Mouse (Mus musculus): ENCODE measurements at regions not wholly inside any gene's neighbourhood (a gene's known extent, or its start where the extent isn't known, plus 50 kb on each side); places are given as distances from the start of the nearest gene placed in this dataset.

DNA sequence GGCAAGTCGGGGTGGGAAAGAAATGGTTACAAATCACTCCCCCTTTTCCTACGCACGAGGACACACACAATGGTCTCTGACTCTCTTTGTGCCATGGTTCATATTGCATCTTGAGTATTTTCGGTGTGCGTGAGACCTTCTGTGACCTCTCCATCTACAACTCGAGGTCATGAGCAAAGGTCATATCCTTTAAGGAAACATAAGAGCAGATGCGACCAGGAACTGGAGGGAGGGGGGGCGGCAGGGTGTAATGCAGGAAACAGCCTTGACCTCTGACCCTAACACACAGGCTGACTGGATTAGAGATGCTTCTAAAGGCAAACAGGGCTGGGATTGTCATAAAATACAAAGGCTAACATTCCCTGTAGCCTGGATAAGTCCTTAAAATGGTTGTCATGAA, 450.7 kb upstream of the Gm10131 start:
- TF ChIP-seq CTCF (IDR thresholded peaks at IDR 0.05 in 2 of 3, conservative IDR thresholded peaks at IDR 0.05 in 1 of 3; ENCODE audit: control insufficient read depth in 1 of 3, insufficient read depth in 1 of 3, low read depth in 2 of 3, low read length in 3 of 3, poor library complexity in 1 of 3, severe bottlenecking in 1 of 3) (no peak), EP300 (IDR thresholded peaks at IDR 0.05; ENCODE audit: low read depth in 1 of 2, low read length in 2 of 2) (no peak), POLR2AphosphoS2 (IDR thresholded peaks at IDR 0.05; ENCODE audit: low read length) (no peak), POLR2A (IDR thresholded peaks at IDR 0.05; ENCODE audit: control insufficient read depth in 1 of 2, insufficient read depth in 1 of 2, low read depth in 1 of 2, low read length in 2 of 2, poor library complexity in 1 of 2) (no peak), TBP (IDR thresholded peaks at IDR 0.05; ENCODE audit: low read depth, low read length) (no peak), ZC3H11A (IDR thresholded peaks at IDR 0.05; ENCODE audit: low read depth, low read length) (no peak), SIN3A (IDR thresholded peaks at IDR 0.05; ENCODE audit: low read length) (no peak), UBTF (IDR thresholded peaks at IDR 0.05; ENCODE audit: borderline replicate concordance, insufficient read depth, low read depth, low read length) (no peak), E2F4 (IDR thresholded peaks at IDR 0.05; ENCODE audit: borderline replicate concordance, low read depth, low read length) (no peak), USF1 (IDR thresholded peaks at IDR 0.05; ENCODE audit: low read depth, low read length) (no peak), GATA1 (IDR thresholded peaks at IDR 0.05; ENCODE audit: low read depth, low read length) (no peak), ZMIZ1 (IDR thresholded peaks at IDR 0.05; ENCODE audit: low read depth, low read length) (no peak), MAX (IDR thresholded peaks at IDR 0.05; ENCODE audit: low read length) (no peak), MAZ (IDR thresholded peaks at IDR 0.05; ENCODE audit: low read depth, low read length) (no peak)

Measured in MEL (cell line).